Mouse (Mus musculus) adrenal gland, postnatal 36 days (tissue): ENCODE results near the gene Gm13539. TPM values are rescaled to one million over a fixed set of nuclear protein-coding genes. Genes with fewer than 3 reads are reported as not detected.

Experiments
- DNase-seq, 2 experiments: peaks; one replicate each; pipeline ENCODE4 v3.0.0; 2021; ENCODE audit warnings: mixed read lengths in 1 of 2
- total RNA-seq, 2 experiments: library from RNA; stranded (reverse); gene quantifications; 2 replicates each; pipeline ENCODE4 v1.2.3; 2021

Gene Gm13539
- total RNA-seq, 2 experiments from 2014 or later = not detected

GRCm38 (mm10) chr2:25828344-25828947 is 46.4 kb downstream of the Gm13539 start:
- DNase-seq = no peak

- no peak for DNase-seq
These were observed 48.7 kb downstream of the Gm13539 start for GRCm38 (mm10) chr2:25830786-25831185.

GRCm38 (mm10) chr2:25836291-25836690 is 54.2 kb downstream of the Gm13539 start:
- DNase-seq = peak; percentile 71 to 76

Other genes with a start within 250 kb of the Gm13539 start
- 10 to 100 TPM; 22.3 to 26.2 TPM for gene Traf2, start 235.3 kb upstream of the Gm13539 start, total RNA-seq
- 100 to 1,000 TPM; 276 to 288 TPM for gene Edf1, start 224.4 kb upstream of the Gm13539 start, total RNA-seq
- gene Mamdc4, start 207.4 kb upstream of the Gm13539 start, total RNA-seq = 1 to 10 TPM; 1.5 to 3.1 TPM
- gene Phpt1, start 207.0 kb upstream of the Gm13539 start, total RNA-seq = 10 to 100 TPM; 54.3 to 64.6 TPM
- gene Ajm1, start 200.5 kb upstream of the Gm13539 start, total RNA-seq = 1 to 10 TPM in 1 of 2 experiments, under 1 TPM in 1; 0.73 to 1.3 TPM
- 10 to 100 TPM; 85.4 to 97.5 TPM for gene Rabl6, start 173.7 kb upstream of the Gm13539 start, total RNA-seq
- not detected for gene Ccdc183, start 164.6 kb upstream of the Gm13539 start, total RNA-seq
- 10 to 100 TPM; 22.1 to 38.9 TPM for gene Tmem141, start 160.3 kb upstream of the Gm13539 start, total RNA-seq
- gene Fcna, start 154.2 kb upstream of the Gm13539 start, total RNA-seq = 10 to 100 TPM in 1 of 2 experiments, 1 to 10 TPM in 1; 4.5 to 14.3 TPM
- gene Lcn8, start 129.1 kb upstream of the Gm13539 start, total RNA-seq = not detected
- gene Lcn5, start 124.3 kb upstream of the Gm13539 start, total RNA-seq = not detected
- gene Lcn6, start 105.5 kb upstream of the Gm13539 start, total RNA-seq = not detected
- not detected for gene Lcn10, start 99.5 kb upstream of the Gm13539 start, total RNA-seq
- under 1 TPM in 1 of 2 experiments, not detected in 1; 0.53 TPM for gene Obp2a, start 82.2 kb upstream of the Gm13539 start, total RNA-seq
- 10 to 100 TPM; 43.5 to 45.0 TPM for gene Bmyc, start 75.5 kb upstream of the Gm13539 start, total RNA-seq
- not detected for gene Obp2b, start 45.2 kb upstream of the Gm13539 start, total RNA-seq
- not detected for gene Lcn3, start 16.7 kb upstream of the Gm13539 start, total RNA-seq
- not detected for gene Lcn11, start 5.2 kb upstream of the Gm13539 start, total RNA-seq
- gene Glt6d1, start 33.6 kb downstream of the Gm13539 start, total RNA-seq = not detected
- not detected for gene Lcn9, start 40.9 kb downstream of the Gm13539 start, total RNA-seq
- not detected for gene Sohlh1, start 65.0 kb downstream of the Gm13539 start, total RNA-seq
- 1 to 10 TPM; 2.3 to 2.6 TPM for gene Kcnt1, start 81.5 kb downstream of the Gm13539 start, total RNA-seq
- gene Camsap1, start 201.0 kb downstream of the Gm13539 start, total RNA-seq = 10 to 100 TPM; 38.3 to 49.3 TPM
- 10 to 100 TPM; 38.1 to 38.8 TPM for gene Ubac1, start 239.5 kb downstream of the Gm13539 start, total RNA-seq